Mouse (Mus musculus): ENCODE results near the gene Pcdh9. TPM values are rescaled to one million over a fixed set of nuclear protein-coding genes. Genes with fewer than 3 reads are reported as not detected.

The Pcdh9 gene
- polyA plus RNA-seq, 1 experiment from 2014 or later = 59.7 TPM

DNA sequence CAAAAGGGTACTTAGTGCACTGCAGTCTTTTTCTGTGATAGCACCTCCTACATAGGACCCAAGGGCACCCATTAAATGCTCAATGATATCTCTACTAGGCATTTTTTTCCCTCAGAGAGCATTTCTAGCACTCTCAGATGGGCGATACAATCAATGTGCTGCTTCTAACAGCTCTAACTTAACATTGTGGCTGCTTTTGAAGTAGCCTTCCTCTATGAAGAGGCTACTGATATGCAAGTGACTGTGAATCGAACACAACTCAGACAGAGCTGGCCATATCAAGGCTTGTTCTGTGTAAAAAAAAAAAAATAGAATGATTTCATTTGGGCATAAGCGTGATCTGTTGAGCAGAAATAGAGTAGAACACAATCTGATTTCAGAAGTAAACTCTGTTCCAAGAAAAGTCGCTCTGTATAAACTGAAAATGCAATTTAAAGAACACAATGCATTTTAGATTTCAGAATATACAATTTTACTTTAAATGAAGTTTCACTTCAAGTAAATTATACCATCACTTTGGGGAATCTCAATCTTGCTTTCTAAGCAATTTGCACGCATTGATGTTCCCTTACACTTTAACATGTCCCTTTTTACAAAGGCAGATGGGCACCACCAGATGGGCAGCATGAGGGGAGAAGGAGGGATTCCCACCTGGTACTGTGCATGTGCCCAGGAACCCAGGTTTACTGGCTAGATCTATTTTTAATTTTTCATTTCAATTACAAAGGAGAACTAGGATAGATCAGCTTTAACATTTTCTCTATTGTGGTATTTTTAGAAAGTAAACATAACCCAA lies 215.0 kb downstream of the Pcdh9 start:
- no peak overlapping the region for H3K27ac ChIP-seq
- 92% methylated on average over 5 of the region's 5 CpGs for WGBS
- no peaks in the 10 kb centered on the region for H3K27me3 ChIP-seq
- H3K9ac ChIP-seq = no peak overlapping the region
- no peak overlapping the region for H3K4me3 ChIP-seq
- no peak overlapping the region for H3K4me2 ChIP-seq
- H3K4me1 ChIP-seq = no peaks in the 10 kb centered on the region
- H3K9me3 ChIP-seq = peaks cover 5% of the 10 kb centered on the region; the same call in 1 of the 2 replicates
- H3K36me3 ChIP-seq = no peaks in the 10 kb centered on the region
- no peak for ATAC-seq (ENCODE audit: insufficient number of reproducible peaks, insufficient read depth, low FRiP score, low TSS enrichment, low read depth)

DNA sequence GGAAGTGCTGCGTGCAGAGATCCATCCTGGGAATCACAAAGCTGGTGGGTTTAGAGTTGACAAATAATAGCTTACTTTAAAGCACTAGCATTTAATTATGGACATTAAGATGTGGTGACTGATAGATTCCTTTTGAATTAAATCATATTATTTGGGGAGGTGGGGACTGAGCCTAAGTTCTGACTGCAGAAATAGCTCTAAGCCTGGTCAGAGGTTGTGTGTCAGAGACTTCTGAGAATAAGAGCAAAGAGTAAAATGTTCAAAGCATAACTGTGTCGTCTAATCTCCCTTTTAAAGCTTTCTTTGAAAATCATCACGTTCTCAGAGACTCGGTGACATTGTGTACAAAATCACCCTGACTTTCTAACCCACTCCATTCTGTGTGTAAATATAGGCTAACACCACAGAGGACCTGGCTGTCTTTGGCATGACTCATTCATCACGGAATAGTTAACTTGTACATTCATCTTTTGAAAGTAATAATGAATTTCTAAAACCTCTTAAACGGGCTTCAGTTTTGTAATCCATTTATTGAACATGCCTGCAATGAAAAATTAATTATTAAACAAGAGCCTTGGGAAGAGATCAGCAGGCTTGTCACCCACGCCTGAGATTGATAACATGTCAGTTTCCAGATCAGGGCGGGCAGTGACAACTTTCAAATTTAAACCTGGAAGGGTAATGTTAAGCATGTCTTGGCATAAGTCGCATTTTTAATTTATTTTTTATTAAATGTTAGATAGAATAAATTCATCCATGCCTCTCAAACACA lies 236.3 kb downstream of the Pcdh9 start:
- no peak overlapping the region for H3K9ac ChIP-seq
- H3K4me3 ChIP-seq = no peak overlapping the region
- H3K36me3 ChIP-seq = no peaks in the 10 kb centered on the region
- H3K4me2 ChIP-seq = no peak overlapping the region
- no peaks in the 10 kb centered on the region for H3K4me1 ChIP-seq
- WGBS = 71% methylated on average over 9 of the region's 9 CpGs
- H3K27me3 ChIP-seq = no peaks in the 10 kb centered on the region
- no peak for ATAC-seq (ENCODE audit: insufficient number of reproducible peaks, insufficient read depth, low FRiP score, low TSS enrichment, low read depth)
- no peaks in the 10 kb centered on the region for H3K9me3 ChIP-seq
- no peak overlapping the region for H3K27ac ChIP-seq

DNA sequence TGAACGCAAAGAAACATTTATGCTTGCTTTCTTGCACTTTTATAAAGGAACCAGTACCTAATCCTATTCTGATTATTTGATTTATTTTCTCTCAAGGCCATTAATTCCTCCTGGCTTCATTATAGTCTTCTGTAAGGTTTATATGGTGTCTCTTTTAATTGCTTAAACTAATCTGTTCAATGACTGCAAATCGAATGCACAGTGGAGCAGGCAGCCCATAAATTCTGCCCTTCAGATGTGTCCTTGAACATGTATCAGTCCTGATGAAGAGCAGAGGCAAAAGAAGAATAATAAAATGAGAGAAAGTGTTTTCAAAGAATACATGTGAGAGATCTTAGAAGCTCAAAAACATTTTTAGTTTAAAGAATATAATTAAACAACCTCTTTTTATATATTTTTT lies 263.2 kb downstream of the Pcdh9 start:
- no peaks in the 10 kb centered on the region for H3K27me3 ChIP-seq
- H3K4me3 ChIP-seq = no peak overlapping the region
- H3K9me3 ChIP-seq = no peaks in the 10 kb centered on the region
- ATAC-seq (ENCODE audit: insufficient number of reproducible peaks, insufficient read depth, low FRiP score, low TSS enrichment, low read depth) = no peak
- no peaks in the 10 kb centered on the region for H3K36me3 ChIP-seq
- H3K4me2 ChIP-seq = no peak overlapping the region
- no peak overlapping the region for H3K9ac ChIP-seq
- H3K27ac ChIP-seq = no peak overlapping the region
- 73% methylated on average over 2 of the region's 2 CpGs for WGBS
- H3K4me1 ChIP-seq = no peaks in the 10 kb centered on the region

DNA sequence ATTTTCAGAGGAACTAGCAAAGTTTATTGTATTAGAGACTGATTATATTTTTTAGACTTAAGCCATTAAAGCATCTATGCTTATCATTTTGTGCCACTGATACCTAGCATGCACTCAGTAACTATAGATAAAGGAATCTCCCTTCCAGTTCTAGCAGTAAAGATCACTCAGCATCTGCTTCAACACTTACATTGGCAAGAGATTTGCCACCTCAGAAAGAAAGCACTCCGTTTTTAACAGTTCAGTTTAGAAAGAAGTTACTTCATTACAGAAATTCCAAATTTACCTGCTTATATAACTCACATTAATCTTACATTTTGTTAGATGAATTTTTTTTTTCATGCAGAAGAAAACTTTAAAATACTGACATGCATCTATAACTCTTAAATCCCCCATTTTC lies 266.3 kb downstream of the Pcdh9 start:
- H3K27me3 ChIP-seq = no peaks in the 10 kb centered on the region
- no peak overlapping the region for H3K4me3 ChIP-seq
- no peaks in the 10 kb centered on the region for H3K4me1 ChIP-seq
- no peak overlapping the region for H3K4me2 ChIP-seq
- no peak for ATAC-seq (ENCODE audit: insufficient number of reproducible peaks, insufficient read depth, low FRiP score, low TSS enrichment, low read depth)
- no peaks in the 10 kb centered on the region for H3K36me3 ChIP-seq
- H3K9ac ChIP-seq = no peak overlapping the region
- no peaks in the 10 kb centered on the region for H3K9me3 ChIP-seq
- no peak overlapping the region for H3K27ac ChIP-seq
- WGBS = 88% methylated on average over 1 of the region's 1 CpGs

DNA sequence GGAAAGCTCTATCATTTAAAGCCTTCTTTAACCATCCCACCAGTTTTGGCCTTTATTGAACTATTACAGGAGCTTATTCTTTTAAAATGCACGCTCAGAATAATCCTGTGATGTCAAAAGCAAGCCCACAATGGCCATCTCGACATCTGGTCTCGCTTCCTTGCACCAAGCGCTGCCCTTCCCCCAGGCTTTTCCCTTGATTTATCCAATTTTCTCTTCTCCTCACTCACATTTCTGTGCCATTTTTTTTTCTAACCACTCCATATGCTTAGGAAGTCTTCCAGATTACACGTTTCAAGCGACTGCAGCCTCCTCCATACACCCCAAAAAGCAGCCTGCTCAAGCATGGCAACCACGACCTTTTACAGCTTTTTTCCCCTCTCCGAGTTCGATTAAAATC lies 269.3 kb downstream of the Pcdh9 start:
- H3K4me3 ChIP-seq = no peak overlapping the region
- no peak for ATAC-seq (ENCODE audit: insufficient number of reproducible peaks, insufficient read depth, low FRiP score, low TSS enrichment, low read depth)
- no peak overlapping the region for H3K27ac ChIP-seq
- 42% methylated on average over 9 of the region's 9 CpGs for WGBS
- no peaks in the 10 kb centered on the region for H3K9me3 ChIP-seq
- no peaks in the 10 kb centered on the region for H3K36me3 ChIP-seq
- no peak overlapping the region for H3K4me2 ChIP-seq
- no peak overlapping the region for H3K9ac ChIP-seq
- H3K4me1 ChIP-seq = no peaks in the 10 kb centered on the region
- no peaks in the 10 kb centered on the region for H3K27me3 ChIP-seq

DNA sequence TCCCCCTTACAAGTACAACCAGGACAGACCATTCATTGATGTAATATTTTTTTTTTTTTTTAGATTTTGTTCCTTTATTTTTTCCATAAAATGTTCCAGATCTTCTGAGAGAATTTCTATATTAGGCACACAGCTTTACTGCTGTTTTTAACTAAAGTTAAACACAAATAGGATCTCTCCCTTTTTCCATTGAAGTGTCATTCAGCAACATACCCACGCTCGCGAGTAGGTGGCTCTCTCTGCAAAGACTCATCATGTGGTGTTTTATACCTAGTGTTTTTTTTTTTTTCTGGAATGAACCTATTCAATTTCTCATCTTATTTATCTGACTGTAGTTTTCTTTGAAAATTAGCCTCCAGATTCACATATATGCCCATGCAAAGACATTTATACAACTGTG lies 282.9 kb downstream of the Pcdh9 start:
- Histone ChIP-seq H3K36me3 (no peaks in the 10 kb centered on the region), H3K4me2 (no peak overlapping the region), H3K4me3 (no peak overlapping the region), H3K4me1 (no peaks in the 10 kb centered on the region), H3K27ac (no peak overlapping the region), H3K9me3 (no peaks in the 10 kb centered on the region), H3K9ac (no peak overlapping the region), H3K27me3 (no peaks in the 10 kb centered on the region)
- no peak for ATAC-seq (ENCODE audit: insufficient number of reproducible peaks, insufficient read depth, low FRiP score, low TSS enrichment, low read depth)
- 91% methylated on average over 3 of the region's 3 CpGs for WGBS

DNA sequence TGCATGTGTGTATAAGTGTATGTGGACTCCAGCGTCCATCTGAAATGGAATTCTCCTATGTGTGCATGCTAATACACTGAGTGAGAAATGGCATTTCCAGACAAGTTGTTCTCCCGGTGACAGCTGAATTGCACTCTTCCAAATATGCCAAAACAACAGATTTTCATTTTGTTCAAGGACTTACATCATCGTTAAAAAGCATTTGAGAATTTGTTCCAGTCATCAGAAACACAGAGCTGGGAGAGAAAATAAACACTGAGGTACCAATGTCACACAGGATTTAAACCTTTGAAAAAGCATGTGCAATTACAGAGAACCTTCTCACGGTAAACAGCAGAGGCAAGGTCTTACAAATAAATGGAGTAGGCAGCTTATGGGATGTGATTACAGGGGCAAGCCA lies 290.5 kb downstream of the Pcdh9 start:
- Histone ChIP-seq H3K9ac (no peak overlapping the region), H3K9me3 (no peaks in the 10 kb centered on the region), H3K4me1 (no peaks in the 10 kb centered on the region), H3K27me3 (no peaks in the 10 kb centered on the region), H3K36me3 (no peaks in the 10 kb centered on the region), H3K4me3 (no peak overlapping the region), H3K4me2 (no peak overlapping the region), H3K27ac (no peak overlapping the region)
- no peak for ATAC-seq (ENCODE audit: insufficient number of reproducible peaks, insufficient read depth, low FRiP score, low TSS enrichment, low read depth)
- WGBS = 69% methylated on average over 4 of the region's 4 CpGs

DNA sequence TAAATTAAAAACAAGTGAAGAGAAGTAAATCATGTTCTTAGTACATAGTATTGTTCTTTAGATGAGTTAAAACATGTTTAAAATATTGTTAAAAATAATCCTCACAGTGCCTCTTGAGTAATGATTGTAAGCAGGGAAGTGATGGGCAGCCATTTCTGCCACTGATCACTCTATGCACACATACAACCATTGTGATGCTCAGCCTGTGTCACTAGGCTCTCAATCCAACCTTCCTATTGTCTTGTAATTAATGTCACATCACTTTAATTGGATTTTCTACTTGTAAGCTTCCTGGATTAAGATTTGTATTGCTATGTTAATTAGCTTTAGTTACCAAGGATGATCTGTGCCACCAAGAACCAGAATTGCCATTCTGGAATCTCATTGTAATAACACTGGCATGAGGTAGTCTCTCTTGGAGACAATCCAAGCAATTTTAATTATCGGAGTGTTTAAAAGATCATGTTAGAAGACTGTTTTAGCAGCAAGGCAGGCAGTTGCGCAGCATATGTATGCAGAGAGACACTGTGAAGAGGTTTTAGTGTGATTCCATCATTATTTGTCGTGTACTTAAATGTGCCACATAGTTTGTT lies 305.0 kb downstream of the Pcdh9 start:
- Histone ChIP-seq H3K27me3 (no peaks in the 10 kb centered on the region), H3K27ac (no peak overlapping the region), H3K4me1 (no peaks in the 10 kb centered on the region), H3K9ac (no peak overlapping the region), H3K9me3 (no peaks in the 10 kb centered on the region), H3K4me3 (no peak overlapping the region), H3K4me2 (no peak overlapping the region), H3K36me3 (no peaks in the 10 kb centered on the region)
- ATAC-seq (ENCODE audit: insufficient number of reproducible peaks, insufficient read depth, low FRiP score, low TSS enrichment, low read depth) = no peak
- WGBS = 69% methylated on average over 3 of the region's 3 CpGs

DNA sequence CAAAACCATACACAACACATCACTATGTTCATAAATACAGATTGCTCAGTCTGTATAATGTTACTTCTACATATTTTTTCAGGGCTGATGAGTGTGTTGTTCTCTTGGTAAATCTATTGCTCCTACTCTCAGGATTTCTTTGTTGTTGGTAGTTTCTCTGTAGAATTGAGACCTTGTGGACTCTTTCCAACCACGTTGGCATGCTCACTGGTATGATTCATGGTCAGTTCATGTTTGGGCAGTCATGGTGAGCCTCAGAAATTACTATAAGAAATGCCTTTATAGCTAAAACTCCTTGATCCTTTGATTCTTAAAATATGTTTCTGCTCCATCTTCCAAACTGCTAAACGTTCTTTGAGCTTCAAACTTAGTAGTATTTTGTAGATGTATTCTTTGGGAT lies 326.1 kb downstream of the Pcdh9 start:
- no peak overlapping the region for H3K9ac ChIP-seq
- 76% methylated on average over 2 of the region's 2 CpGs for WGBS
- no peaks in the 10 kb centered on the region for H3K4me1 ChIP-seq
- H3K4me3 ChIP-seq = no peak overlapping the region
- H3K4me2 ChIP-seq = no peak overlapping the region
- no peaks in the 10 kb centered on the region for H3K9me3 ChIP-seq
- no peaks in the 10 kb centered on the region for H3K27me3 ChIP-seq
- H3K36me3 ChIP-seq = no peaks in the 10 kb centered on the region
- H3K27ac ChIP-seq = no peak overlapping the region
- ATAC-seq (ENCODE audit: insufficient number of reproducible peaks, insufficient read depth, low FRiP score, low TSS enrichment, low read depth) = no peak

DNA sequence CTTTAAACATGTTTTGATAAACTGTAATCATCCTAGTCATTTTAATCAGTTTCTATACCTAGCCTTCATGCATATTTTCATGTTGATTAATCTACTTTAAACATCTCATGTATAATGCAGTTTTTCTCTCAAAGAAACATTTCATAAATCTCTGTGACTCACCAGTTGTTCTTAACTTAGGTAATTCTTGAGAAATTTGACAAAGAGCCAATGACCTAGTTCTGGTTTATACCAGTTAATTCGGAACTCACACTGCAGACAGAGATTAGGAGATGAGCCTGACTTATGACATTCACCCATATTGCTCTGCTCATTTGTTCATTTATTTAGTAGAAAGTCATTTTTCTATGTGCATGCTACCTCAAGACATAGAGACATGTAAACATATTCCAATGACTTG lies 328.9 kb downstream of the Pcdh9 start:
- no peak for ATAC-seq (ENCODE audit: insufficient number of reproducible peaks, insufficient read depth, low FRiP score, low TSS enrichment, low read depth)
- no peak overlapping the region for H3K4me3 ChIP-seq
- no peak overlapping the region for H3K27ac ChIP-seq
- H3K36me3 ChIP-seq = no peaks in the 10 kb centered on the region
- 86% methylated on average over 1 of the region's 1 CpGs for WGBS
- H3K9me3 ChIP-seq = no peaks in the 10 kb centered on the region
- H3K9ac ChIP-seq = no peak overlapping the region
- no peak overlapping the region for H3K4me2 ChIP-seq
- no peaks in the 10 kb centered on the region for H3K4me1 ChIP-seq
- H3K27me3 ChIP-seq = no peaks in the 10 kb centered on the region

DNA sequence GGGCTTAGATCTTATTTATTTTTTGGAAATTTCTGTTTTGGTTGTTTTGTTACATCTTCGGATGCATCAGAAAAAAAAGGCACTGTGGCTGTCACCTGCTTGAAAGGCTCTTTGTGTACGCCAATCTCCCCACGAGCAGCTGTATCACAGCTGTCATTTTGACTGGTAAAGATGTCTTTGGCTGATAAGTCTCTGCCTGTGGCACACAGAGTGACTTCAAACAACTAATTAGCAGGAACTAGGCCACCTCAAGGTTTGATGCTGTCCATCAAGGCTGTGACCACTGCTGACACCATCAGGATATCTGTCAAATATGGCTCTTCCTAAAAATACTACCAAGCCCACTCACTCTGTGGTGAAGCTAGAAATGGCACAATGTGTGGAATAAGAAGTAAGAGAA lies 336.7 kb downstream of the Pcdh9 start:
- no peaks in the 10 kb centered on the region for H3K36me3 ChIP-seq
- no peaks in the 10 kb centered on the region for H3K9me3 ChIP-seq
- H3K4me1 ChIP-seq = no peaks in the 10 kb centered on the region
- no peak overlapping the region for H3K4me2 ChIP-seq
- H3K27ac ChIP-seq = no peak overlapping the region
- H3K4me3 ChIP-seq = no peak overlapping the region
- WGBS = 48% methylated on average over 3 of the region's 3 CpGs
- no peak for ATAC-seq (ENCODE audit: insufficient number of reproducible peaks, insufficient read depth, low FRiP score, low TSS enrichment, low read depth)
- no peak overlapping the region for H3K9ac ChIP-seq
- no peaks in the 10 kb centered on the region for H3K27me3 ChIP-seq

DNA sequence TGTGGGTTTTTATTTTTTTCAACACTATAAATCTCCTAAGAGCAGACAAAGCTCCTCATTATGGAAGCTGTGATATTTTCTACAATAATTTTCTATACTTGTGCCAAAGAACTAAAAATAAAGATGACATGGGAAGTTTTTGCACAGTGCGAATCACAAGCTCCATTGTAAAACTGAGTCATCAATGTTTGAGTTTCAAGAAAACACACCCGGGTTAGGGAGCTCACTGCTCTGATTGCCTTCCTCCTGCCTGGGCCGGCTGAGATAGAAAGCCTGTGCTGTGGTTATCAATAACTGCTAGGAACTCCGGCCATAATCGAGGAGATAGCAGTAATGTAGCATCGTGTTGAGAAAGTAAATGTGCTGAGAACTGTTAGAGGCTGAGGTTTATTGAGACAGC lies 344.9 kb downstream of the Pcdh9 start:
- ATAC-seq (ENCODE audit: insufficient number of reproducible peaks, insufficient read depth, low FRiP score, low TSS enrichment, low read depth) = no peak
- Histone ChIP-seq H3K4me2 (no peak overlapping the region), H3K9me3 (no peaks in the 10 kb centered on the region), H3K27me3 (no peaks in the 10 kb centered on the region), H3K9ac (no peak overlapping the region), H3K4me1 (no peaks in the 10 kb centered on the region), H3K4me3 (no peak overlapping the region), H3K27ac (no peak overlapping the region), H3K36me3 (no peaks in the 10 kb centered on the region)
- WGBS = 84% methylated on average over 6 of the region's 6 CpGs
